Mouse (Mus musculus): ENCODE measurements around the gene Rbfox1.

DNA sequence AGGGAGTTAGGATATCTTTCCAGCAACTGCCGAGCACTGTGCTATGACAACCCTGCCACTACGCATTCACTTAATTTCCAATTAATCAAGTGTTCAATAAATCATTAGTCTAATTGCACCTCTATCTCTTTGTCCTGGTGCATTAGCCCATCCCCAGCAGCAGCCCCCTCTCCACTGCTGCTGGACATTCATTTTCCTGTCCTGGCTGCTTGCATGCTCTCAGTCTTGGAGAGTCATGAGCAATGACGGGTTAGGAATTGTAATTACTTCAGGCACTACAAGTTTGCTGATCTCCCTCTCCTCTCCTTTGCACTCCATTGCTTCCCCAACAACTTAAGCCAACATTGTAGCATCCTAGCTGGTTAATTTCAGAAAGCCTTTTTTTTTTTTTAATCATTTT lies 646.3 kb downstream of the Rbfox1 start:
- no peak for TF ChIP-seq CTCF (IDR thresholded peaks at IDR 0.05; ENCODE audit: insufficient read depth, low read length)
- no peak for TF ChIP-seq POLR2A (IDR thresholded peaks at IDR 0.05; ENCODE audit: borderline replicate concordance, extremely low read depth, low read depth, low read length)

All from lung, adult 2 months (tissue).